Mouse (Mus musculus): ENCODE measurements around the gene Ifnl3. TPM values are rescaled to one million over a fixed set of nuclear protein-coding genes. Genes with fewer than 3 reads are reported as not detected.

The Ifnl3 gene
- polyA plus RNA-seq, 1 experiment = not detected

GRCm38 (mm10) chr7:28562371-28562770 lies 39.7 kb downstream of the Ifnl3 start:
- no peaks in the 10 kb centered on the region for H3K4me1 ChIP-seq (ENCODE audit: control insufficient read depth, insufficient read depth, low read length)
- no peak for TF ChIP-seq POLR2A (IDR thresholded peaks at IDR 0.05; ENCODE audit: low read depth, low read length)
- TF ChIP-seq CTCF (IDR thresholded peaks at IDR 0.05; ENCODE audit: borderline replicate concordance, insufficient read depth, low read length) = no peak
- no peak overlapping the region for H3K27ac ChIP-seq (ENCODE audit: insufficient read depth, low read length)
- no peak overlapping the region for H3K4me3 ChIP-seq (ENCODE audit: insufficient read depth, low read length)

- H3K4me1 ChIP-seq (ENCODE audit: control insufficient read depth, insufficient read depth, low read length) = no peaks in the 10 kb centered on the region
- H3K27ac ChIP-seq (ENCODE audit: insufficient read depth, low read length) = no peak overlapping the region
- TF ChIP-seq CTCF (IDR thresholded peaks at IDR 0.05; ENCODE audit: borderline replicate concordance, insufficient read depth, low read length) = no peak
- no peak for TF ChIP-seq POLR2A (IDR thresholded peaks at IDR 0.05; ENCODE audit: low read depth, low read length)
- no peak overlapping the region for H3K4me3 ChIP-seq (ENCODE audit: insufficient read depth, low read length)
Observed at GRCm38 (mm10) chr7:28562951-28563350, 40.3 kb downstream of the Ifnl3 start.

GRCm38 (mm10) chr7:28565407-28565806 lies 42.8 kb downstream of the Ifnl3 start:
- H3K27ac ChIP-seq (ENCODE audit: insufficient read depth, low read length) = no peak overlapping the region
- TF ChIP-seq POLR2A (IDR thresholded peaks at IDR 0.05; ENCODE audit: low read depth, low read length) = no peak
- no peak for TF ChIP-seq CTCF (IDR thresholded peaks at IDR 0.05; ENCODE audit: borderline replicate concordance, insufficient read depth, low read length)
- H3K4me3 ChIP-seq (ENCODE audit: insufficient read depth, low read length) = no peak overlapping the region
- no peaks in the 10 kb centered on the region for H3K4me1 ChIP-seq (ENCODE audit: control insufficient read depth, insufficient read depth, low read length)

GRCm38 (mm10) chr7:28567539-28567938 lies 44.9 kb downstream of the Ifnl3 start:
- TF ChIP-seq POLR2A (IDR thresholded peaks at IDR 0.05; ENCODE audit: low read depth, low read length) (no peak), CTCF (IDR thresholded peaks at IDR 0.05; ENCODE audit: borderline replicate concordance, insufficient read depth, low read length) (no peak)

GRCm38 (mm10) chr7:28568253-28568652 lies 45.6 kb downstream of the Ifnl3 start:
- Histone ChIP-seq H3K4me1 (ENCODE audit: control insufficient read depth, insufficient read depth, low read length) (no peaks in the 10 kb centered on the region), H3K27ac (ENCODE audit: insufficient read depth, low read length) (no peak overlapping the region), H3K4me3 (ENCODE audit: insufficient read depth, low read length) (no peak overlapping the region)
- TF ChIP-seq POLR2A (IDR thresholded peaks at IDR 0.05; ENCODE audit: low read depth, low read length) = no peak
- TF ChIP-seq CTCF (IDR thresholded peaks at IDR 0.05; ENCODE audit: borderline replicate concordance, insufficient read depth, low read length) = no peak

More at GRCm38 (mm10) chr7:28567539-28567938, 44.9 kb downstream of the Ifnl3 start:
- Histone ChIP-seq H3K4me1 (ENCODE audit: control insufficient read depth, insufficient read depth, low read length) (no peaks in the 10 kb centered on the region), H3K4me3 (ENCODE audit: insufficient read depth, low read length) (no peak overlapping the region), H3K27ac (ENCODE audit: insufficient read depth, low read length) (no peak overlapping the region)

- H3K27ac ChIP-seq (ENCODE audit: insufficient read depth, low read length) = no peak overlapping the region
Observed at GRCm38 (mm10) chr7:28570291-28570981, 47.8 kb downstream of the Ifnl3 start.

GRCm38 (mm10) chr7:28570982-28571682 lies 48.5 kb downstream of the Ifnl3 start:
- H3K4me3 ChIP-seq (ENCODE audit: insufficient read depth, low read length) = no peak overlapping the region
- no peak for TF ChIP-seq CTCF (IDR thresholded peaks at IDR 0.05; ENCODE audit: borderline replicate concordance, insufficient read depth, low read length)
- no peak for TF ChIP-seq POLR2A (IDR thresholded peaks at IDR 0.05; ENCODE audit: low read depth, low read length)
- no peaks in the 10 kb centered on the region for H3K4me1 ChIP-seq (ENCODE audit: control insufficient read depth, insufficient read depth, low read length)
- no peak overlapping the region for H3K27ac ChIP-seq (ENCODE audit: insufficient read depth, low read length)

More at GRCm38 (mm10) chr7:28570291-28570981, 47.8 kb downstream of the Ifnl3 start:
- H3K4me3 ChIP-seq (ENCODE audit: insufficient read depth, low read length) = no peak overlapping the region
- TF ChIP-seq POLR2A (IDR thresholded peaks at IDR 0.05; ENCODE audit: low read depth, low read length) = no peak
- no peak for TF ChIP-seq CTCF (IDR thresholded peaks at IDR 0.05; ENCODE audit: borderline replicate concordance, insufficient read depth, low read length)
- H3K4me1 ChIP-seq (ENCODE audit: control insufficient read depth, insufficient read depth, low read length) = no peaks in the 10 kb centered on the region

- Histone ChIP-seq H3K4me3 (ENCODE audit: insufficient read depth, low read length) (no peak overlapping the region), H3K27ac (ENCODE audit: insufficient read depth, low read length) (no peak overlapping the region), H3K4me1 (ENCODE audit: control insufficient read depth, insufficient read depth, low read length) (peaks cover 7% of the 10 kb centered on the region; the same call in 1 of the 2 replicates)
- no peak for TF ChIP-seq CTCF (IDR thresholded peaks at IDR 0.05; ENCODE audit: borderline replicate concordance, insufficient read depth, low read length)
- TF ChIP-seq POLR2A (IDR thresholded peaks at IDR 0.05; ENCODE audit: low read depth, low read length) = no peak
Observed at GRCm38 (mm10) chr7:28572689-28573088, 50.1 kb downstream of the Ifnl3 start.

- H3K4me3 ChIP-seq (ENCODE audit: insufficient read depth, low read length) = no peak overlapping the region
- peaks cover 12% of the 10 kb centered on the region; the same call in 1 of the 2 replicates for H3K4me1 ChIP-seq (ENCODE audit: control insufficient read depth, insufficient read depth, low read length)
- no peak for TF ChIP-seq POLR2A (IDR thresholded peaks at IDR 0.05; ENCODE audit: low read depth, low read length)
- TF ChIP-seq CTCF (IDR thresholded peaks at IDR 0.05; ENCODE audit: borderline replicate concordance, insufficient read depth, low read length) = no peak
- no peak overlapping the region for H3K27ac ChIP-seq (ENCODE audit: insufficient read depth, low read length)
Observed at GRCm38 (mm10) chr7:28573236-28573635, 50.6 kb downstream of the Ifnl3 start.

Other genes starting within 250 kb of the Ifnl3 start
- gene Eid2b, start 245.1 kb upstream of the Ifnl3 start, polyA plus RNA-seq (2011; ENCODE audit: insufficient read length, low read depth, missing spikeins) = 5.4 and 8.8 TPM in 2 replicates
- not detected in 2 replicates for gene Selenov, start 231.7 kb upstream of the Ifnl3 start, polyA plus RNA-seq (2011; ENCODE audit: insufficient read length, low read depth, missing spikeins)
- not detected in 2 replicates for gene Dll3, start 220.6 kb upstream of the Ifnl3 start, polyA plus RNA-seq (2011; ENCODE audit: insufficient read length, low read depth, missing spikeins)
- gene Timm50, start 210.8 kb upstream of the Ifnl3 start, polyA plus RNA-seq (2011; ENCODE audit: insufficient read length, low read depth, missing spikeins) = 37.5 and 40.3 TPM in 2 replicates
- 104 and 105 TPM in 2 replicates for gene Supt5, start 184.1 kb upstream of the Ifnl3 start, polyA plus RNA-seq (2011; ENCODE audit: insufficient read length, low read depth, missing spikeins)
- gene Rps16, start 172.2 kb upstream of the Ifnl3 start, polyA plus RNA-seq (2011; ENCODE audit: insufficient read length, low read depth, missing spikeins) = 997 and 1,079 TPM in 2 replicates
- gene Plekhg2, start 150.2 kb upstream of the Ifnl3 start, polyA plus RNA-seq (2011; ENCODE audit: insufficient read length, low read depth, missing spikeins) = 66.5 and 68.5 TPM in 2 replicates
- gene Zfp36, start 142.6 kb upstream of the Ifnl3 start, polyA plus RNA-seq (2011; ENCODE audit: insufficient read length, low read depth, missing spikeins) = 23.4 and 27.4 TPM in 2 replicates
- gene Med29, start 130.1 kb upstream of the Ifnl3 start, polyA plus RNA-seq (2011; ENCODE audit: insufficient read length, low read depth, missing spikeins) = 18.2 and 19.4 TPM in 2 replicates
- gene Paf1, start 129.9 kb upstream of the Ifnl3 start, polyA plus RNA-seq (2011; ENCODE audit: insufficient read length, low read depth, missing spikeins) = 73.5 and 82.5 TPM in 2 replicates
- not detected in 2 replicates for gene Gmfg, start 85.4 kb upstream of the Ifnl3 start, polyA plus RNA-seq (2011; ENCODE audit: insufficient read length, low read depth, missing spikeins)
- gene Lrfn1, start 70.9 kb upstream of the Ifnl3 start, polyA plus RNA-seq (2011; ENCODE audit: insufficient read length, low read depth, missing spikeins) = 4.7 and 4.9 TPM in 2 replicates
- gene Ifnl2, start 12.4 kb upstream of the Ifnl3 start, polyA plus RNA-seq (2011; ENCODE audit: insufficient read length, low read depth, missing spikeins) = not detected in 2 replicates
- not detected in 2 replicates for gene Sycn, start 18.0 kb downstream of the Ifnl3 start, polyA plus RNA-seq (2011; ENCODE audit: insufficient read length, low read depth, missing spikeins)
- not detected in 2 replicates for gene Nccrp1, start 24.4 kb downstream of the Ifnl3 start, polyA plus RNA-seq (2011; ENCODE audit: insufficient read length, low read depth, missing spikeins)
- gene Samd4b, start 75.3 kb downstream of the Ifnl3 start, polyA plus RNA-seq (2011; ENCODE audit: insufficient read length, low read depth, missing spikeins) = 65.7 and 69.3 TPM in 2 replicates
- 8.0 and 10.5 TPM in 2 replicates for gene Pak4, start 75.3 kb downstream of the Ifnl3 start, polyA plus RNA-seq (2011; ENCODE audit: insufficient read length, low read depth, missing spikeins)
- 1.8 TPM in 1 of 2 replicates, not detected in the other for gene Acp7, start 108.5 kb downstream of the Ifnl3 start, polyA plus RNA-seq (2011; ENCODE audit: insufficient read length, low read depth, missing spikeins)
- 3.8 and 5.1 TPM in 2 replicates for gene Fbxo27, start 170.0 kb downstream of the Ifnl3 start, polyA plus RNA-seq (2011; ENCODE audit: insufficient read length, low read depth, missing spikeins)
- 16.3 and 18.4 TPM in 2 replicates for gene Fbxo17, start 194.0 kb downstream of the Ifnl3 start, polyA plus RNA-seq (2011; ENCODE audit: insufficient read length, low read depth, missing spikeins)
- 30.9 and 50.8 TPM in 2 replicates for gene Mrps12, start 219.0 kb downstream of the Ifnl3 start, polyA plus RNA-seq (2011; ENCODE audit: insufficient read length, low read depth, missing spikeins)
- gene Sars2, start 219.2 kb downstream of the Ifnl3 start, polyA plus RNA-seq (2011; ENCODE audit: insufficient read length, low read depth, missing spikeins) = 5.2 and 7.1 TPM in 2 replicates
- not detected in 2 replicates for gene Ccer2, start 233.3 kb downstream of the Ifnl3 start, polyA plus RNA-seq (2011; ENCODE audit: insufficient read length, low read depth, missing spikeins)
- gene Sirt2, start 243.9 kb downstream of the Ifnl3 start, polyA plus RNA-seq (2011; ENCODE audit: insufficient read length, low read depth, missing spikeins) = 60.1 and 64.1 TPM in 2 replicates
- 13.8 and 15.0 TPM in 2 replicates for gene Nfkbib, start 244.7 kb downstream of the Ifnl3 start, polyA plus RNA-seq (2011; ENCODE audit: insufficient read length, low read depth, missing spikeins)